Mouse (Mus musculus): ENCODE data around the gene H3f3a. TPM values are rescaled to one million over a fixed set of nuclear protein-coding genes. Genes with fewer than 3 reads are reported as not detected.

Gene H3f3a
- polyA plus RNA-seq, 1 experiment from 2014 or later = 1,774 TPM

DNA sequence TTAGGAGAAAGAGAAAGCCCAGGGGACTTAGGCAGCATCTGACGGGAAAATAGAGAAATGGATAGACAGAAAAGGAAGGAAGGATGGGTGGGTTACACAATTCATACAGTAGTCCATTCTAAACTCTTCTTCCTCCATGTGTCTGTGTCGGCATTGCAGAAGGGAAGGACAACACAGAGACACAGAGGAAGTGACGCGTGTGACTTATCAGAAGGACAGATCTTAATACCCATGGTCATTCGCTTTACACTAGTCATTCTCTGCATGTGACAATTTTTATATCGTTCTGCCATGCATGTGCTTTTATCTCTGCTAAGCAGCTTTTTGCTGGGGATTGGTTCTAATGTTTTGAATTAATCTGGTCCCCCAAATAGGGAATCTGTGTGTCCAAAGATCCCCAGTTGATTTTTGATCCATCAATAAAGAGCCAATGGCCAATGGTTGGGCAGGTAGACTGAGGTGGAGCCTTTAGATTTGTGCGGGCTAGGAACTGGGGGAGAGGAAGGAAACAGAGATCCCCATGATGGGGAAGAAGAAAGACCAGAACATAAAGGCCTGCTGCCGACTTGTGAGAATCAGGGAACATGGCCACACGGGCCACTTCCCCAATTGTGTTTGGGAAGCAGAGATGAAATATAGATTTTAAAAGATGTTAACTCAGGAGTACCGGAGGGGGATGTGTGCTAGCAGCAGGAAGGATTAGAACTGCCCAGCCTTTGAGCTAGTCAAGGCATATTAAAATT, 21.7 kb upstream of the H3f3a start:
- Histone ChIP-seq H3K9me3 (ENCODE audit: low read length) (no peaks in the 10 kb centered on the region), H3K4me3 (ENCODE audit: low read depth, low read length) (no peak overlapping the region), H3K4me1 (ENCODE audit: insufficient read depth, low read depth, low read length) (peaks cover 2% of the 10 kb centered on the region; the same call in 1 of the 2 replicates), H3K4me2 (replicated peaks; ENCODE audit: low read depth, low read length) (no peak overlapping the region), H3K36me3 (ENCODE audit: insufficient read depth, low read length) (no peaks in the 10 kb centered on the region), H3K27ac (ENCODE audit: low read length) (no peak overlapping the region), H3K27me3 (replicated peaks; ENCODE audit: insufficient read depth, low read length) (no peaks in the 10 kb centered on the region), H3K9ac (replicated peaks; ENCODE audit: low read depth) (no peak overlapping the region)
- ATAC-seq (no peak), DNase-seq (ENCODE audit: low spot score) (peak; percentile 43)
- 82% methylated on average over 10 of the region's 10 CpGs for WGBS
- TF ChIP-seq CTCF (IDR thresholded peaks at IDR 0.05) (no peak), EP300 (IDR thresholded peaks at IDR 0.05) (no peak)

- no peaks in the 10 kb centered on the region for H3K9me3 ChIP-seq (ENCODE audit: low read length)
- WGBS = 25% methylated on average over 14 of the region's 14 CpGs
- no peaks in the 10 kb centered on the region for H3K27me3 ChIP-seq (replicated peaks; ENCODE audit: insufficient read depth, low read length)
- H3K36me3 ChIP-seq (ENCODE audit: insufficient read depth, low read length) = no peaks in the 10 kb centered on the region
- TF ChIP-seq EP300 (IDR thresholded peaks at IDR 0.05) (no peak), CTCF (IDR thresholded peaks at IDR 0.05) (no peak)
- 0 out of 2 replicates have a peak overlapping the region, but pooled peaks have one; percentile 8 for H3K4me2 ChIP-seq (replicated peaks; ENCODE audit: low read depth, low read length)
- no peak overlapping the region for H3K4me3 ChIP-seq (ENCODE audit: low read depth, low read length)
- DNase-seq (ENCODE audit: low spot score) (peak; percentile 41), ATAC-seq (peak; percentile 34)
- H3K27ac ChIP-seq (ENCODE audit: low read length) = no peak overlapping the region
- no peak overlapping the region for H3K9ac ChIP-seq (replicated peaks; ENCODE audit: low read depth)
- peaks cover 8% of the 10 kb centered on the region; the same call in 1 of the 2 replicates for H3K4me1 ChIP-seq (ENCODE audit: insufficient read depth, low read depth, low read length)
These were observed 17.0 kb upstream of the H3f3a start for GRCm38 (mm10) chr1:180830588-180831346.

DNA sequence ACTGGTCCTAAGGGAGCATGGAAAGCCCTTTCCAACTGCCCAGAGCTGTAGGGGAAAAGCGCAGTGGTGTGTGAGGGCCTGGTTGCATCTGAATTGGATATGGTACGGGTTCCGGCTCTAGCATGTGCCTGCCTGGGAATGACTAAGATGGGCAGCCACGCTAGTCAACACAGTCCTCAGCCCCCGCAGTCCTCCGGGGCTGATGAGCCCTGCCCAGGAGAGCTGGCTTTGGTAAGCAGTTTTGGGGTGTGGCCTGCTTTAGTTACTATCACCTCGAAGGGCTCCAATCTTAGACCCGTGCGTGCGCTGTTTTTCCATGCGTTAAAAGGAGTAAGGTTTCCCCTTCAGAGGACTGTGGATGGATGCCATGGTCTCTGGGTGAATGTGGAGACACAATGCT, 16.4 kb upstream of the H3f3a start:
- no peak overlapping the region for H3K4me3 ChIP-seq (ENCODE audit: low read depth, low read length)
- H3K4me2 ChIP-seq (replicated peaks; ENCODE audit: low read depth, low read length) = 0 out of 2 replicates have a peak overlapping the region, but pooled peaks have one; percentile 8
- peaks cover 8% of the 10 kb centered on the region; the same call in 1 of the 2 replicates for H3K4me1 ChIP-seq (ENCODE audit: insufficient read depth, low read depth, low read length)
- ATAC-seq (0 out of 2 replicates have a peak, but pooled peaks have one; percentile 18), DNase-seq (ENCODE audit: low spot score) (no peak)
- H3K36me3 ChIP-seq (ENCODE audit: insufficient read depth, low read length) = no peaks in the 10 kb centered on the region
- H3K9ac ChIP-seq (replicated peaks; ENCODE audit: low read depth) = no peak overlapping the region
- 78% methylated on average over 11 of the region's 11 CpGs for WGBS
- H3K27me3 ChIP-seq (replicated peaks; ENCODE audit: insufficient read depth, low read length) = no peaks in the 10 kb centered on the region
- H3K9me3 ChIP-seq (ENCODE audit: low read length) = no peaks in the 10 kb centered on the region
- no peak for TF ChIP-seq CTCF (IDR thresholded peaks at IDR 0.05)
- TF ChIP-seq EP300 (IDR thresholded peaks at IDR 0.05) = no peak
- no peak overlapping the region for H3K27ac ChIP-seq (ENCODE audit: low read length)

DNA sequence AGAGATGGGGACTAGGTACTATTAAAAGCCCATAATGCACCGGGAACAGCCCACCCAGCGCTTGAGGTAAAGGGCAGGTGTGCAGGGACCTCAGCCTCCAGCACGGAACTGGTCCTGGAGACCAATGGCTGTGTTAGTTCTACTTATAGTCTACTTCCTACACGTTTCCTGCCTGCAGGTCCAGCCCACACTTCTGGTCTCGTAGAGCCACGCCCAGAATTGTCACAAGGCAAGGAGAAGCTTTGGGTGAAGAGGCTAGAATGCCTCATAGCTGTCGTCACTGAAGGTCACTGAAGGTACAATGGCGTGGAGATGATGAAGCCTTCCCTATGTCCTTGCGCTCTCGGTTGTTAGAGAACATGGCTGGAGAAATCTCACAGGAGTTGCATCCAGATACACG, 16.0 kb upstream of the H3f3a start:
- no peaks in the 10 kb centered on the region for H3K27me3 ChIP-seq (replicated peaks; ENCODE audit: insufficient read depth, low read length)
- H3K4me2 ChIP-seq (replicated peaks; ENCODE audit: low read depth, low read length) = no peak overlapping the region
- WGBS = 67% methylated on average over 11 of the region's 11 CpGs
- H3K9ac ChIP-seq (replicated peaks; ENCODE audit: low read depth) = no peak overlapping the region
- peak; percentile 78 for DNase-seq (ENCODE audit: low spot score)
- H3K9me3 ChIP-seq (ENCODE audit: low read length) = no peaks in the 10 kb centered on the region
- no peaks in the 10 kb centered on the region for H3K36me3 ChIP-seq (ENCODE audit: insufficient read depth, low read length)
- H3K4me1 ChIP-seq (ENCODE audit: insufficient read depth, low read depth, low read length) = peaks cover 8% of the 10 kb centered on the region; the same call in 1 of the 2 replicates
- no peak overlapping the region for H3K27ac ChIP-seq (ENCODE audit: low read length)
- TF ChIP-seq CTCF (IDR thresholded peaks at IDR 0.05) = no peak
- no peak for TF ChIP-seq EP300 (IDR thresholded peaks at IDR 0.05)
- peak; percentile 71 for ATAC-seq
- no peak overlapping the region for H3K4me3 ChIP-seq (ENCODE audit: low read depth, low read length)

- H3K9me3 ChIP-seq (ENCODE audit: low read length) = no peaks in the 10 kb centered on the region
- WGBS = 79% methylated on average over 4 of the region's 4 CpGs
- TF ChIP-seq CTCF (IDR thresholded peaks at IDR 0.05) = no peak
- TF ChIP-seq EP300 (IDR thresholded peaks at IDR 0.05) = no peak
These were observed 12.9 kb upstream of the H3f3a start for GRCm38 (mm10) chr1:180826634-180827033.

DNA sequence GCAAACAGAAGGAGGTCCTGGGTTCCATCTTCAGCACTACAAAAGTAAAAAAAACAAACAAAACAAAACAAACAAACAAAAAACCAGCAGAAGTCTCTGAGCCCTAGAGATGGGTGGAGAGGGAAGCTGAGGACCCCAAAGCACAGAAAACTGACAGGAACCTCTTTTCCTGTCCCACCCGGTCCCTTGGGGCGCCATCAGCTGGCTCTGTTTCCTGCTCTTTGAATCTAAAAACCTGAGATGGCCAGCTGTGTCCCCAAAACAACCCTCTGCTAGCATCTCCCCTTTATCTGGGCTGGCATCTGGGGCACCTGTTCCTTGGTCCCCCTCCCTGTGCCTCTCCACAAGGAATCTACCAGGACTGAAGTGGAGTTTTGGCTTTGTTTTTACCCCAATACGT, 11.0 kb upstream of the H3f3a start:
- ATAC-seq (no peak), DNase-seq (ENCODE audit: low spot score) (no peak)
- TF ChIP-seq CTCF (IDR thresholded peaks at IDR 0.05) = no peak
- no peak for TF ChIP-seq EP300 (IDR thresholded peaks at IDR 0.05)
- Histone ChIP-seq H3K9me3 (ENCODE audit: low read length) (no peaks in the 10 kb centered on the region), H3K4me1 (ENCODE audit: insufficient read depth, low read depth, low read length) (no peaks in the 10 kb centered on the region), H3K4me2 (replicated peaks; ENCODE audit: low read depth, low read length) (no peak overlapping the region), H3K36me3 (ENCODE audit: insufficient read depth, low read length) (no peaks in the 10 kb centered on the region), H3K27me3 (replicated peaks; ENCODE audit: insufficient read depth, low read length) (no peaks in the 10 kb centered on the region), H3K4me3 (ENCODE audit: low read depth, low read length) (no peak overlapping the region), H3K9ac (replicated peaks; ENCODE audit: low read depth) (no peak overlapping the region), H3K27ac (ENCODE audit: low read length) (no peak overlapping the region)
- 61% methylated on average over 3 of the region's 3 CpGs for WGBS

More at GRCm38 (mm10) chr1:180826634-180827033, 12.9 kb upstream of the H3f3a start:
- Histone ChIP-seq H3K9ac (replicated peaks; ENCODE audit: low read depth) (no peak overlapping the region), H3K4me2 (replicated peaks; ENCODE audit: low read depth, low read length) (no peak overlapping the region), H3K27ac (ENCODE audit: low read length) (no peak overlapping the region), H3K4me1 (ENCODE audit: insufficient read depth, low read depth, low read length) (peaks cover 8% of the 10 kb centered on the region; the same call in 1 of the 2 replicates), H3K36me3 (ENCODE audit: insufficient read depth, low read length) (no peaks in the 10 kb centered on the region), H3K4me3 (ENCODE audit: low read depth, low read length) (no peak overlapping the region), H3K27me3 (replicated peaks; ENCODE audit: insufficient read depth, low read length) (no peaks in the 10 kb centered on the region)
- ATAC-seq (no peak), DNase-seq (ENCODE audit: low spot score) (peak; percentile 14)

Measured in lung, postnatal 0 days (tissue).